Mouse (Mus musculus): ENCODE measurements around the gene Ubqln4. TPM values are rescaled to one million over a fixed set of nuclear protein-coding genes. Genes with fewer than 3 reads are reported as not detected.

The Ubqln4 gene
- polyA plus RNA-seq, 1 experiment = 108 TPM

DNA sequence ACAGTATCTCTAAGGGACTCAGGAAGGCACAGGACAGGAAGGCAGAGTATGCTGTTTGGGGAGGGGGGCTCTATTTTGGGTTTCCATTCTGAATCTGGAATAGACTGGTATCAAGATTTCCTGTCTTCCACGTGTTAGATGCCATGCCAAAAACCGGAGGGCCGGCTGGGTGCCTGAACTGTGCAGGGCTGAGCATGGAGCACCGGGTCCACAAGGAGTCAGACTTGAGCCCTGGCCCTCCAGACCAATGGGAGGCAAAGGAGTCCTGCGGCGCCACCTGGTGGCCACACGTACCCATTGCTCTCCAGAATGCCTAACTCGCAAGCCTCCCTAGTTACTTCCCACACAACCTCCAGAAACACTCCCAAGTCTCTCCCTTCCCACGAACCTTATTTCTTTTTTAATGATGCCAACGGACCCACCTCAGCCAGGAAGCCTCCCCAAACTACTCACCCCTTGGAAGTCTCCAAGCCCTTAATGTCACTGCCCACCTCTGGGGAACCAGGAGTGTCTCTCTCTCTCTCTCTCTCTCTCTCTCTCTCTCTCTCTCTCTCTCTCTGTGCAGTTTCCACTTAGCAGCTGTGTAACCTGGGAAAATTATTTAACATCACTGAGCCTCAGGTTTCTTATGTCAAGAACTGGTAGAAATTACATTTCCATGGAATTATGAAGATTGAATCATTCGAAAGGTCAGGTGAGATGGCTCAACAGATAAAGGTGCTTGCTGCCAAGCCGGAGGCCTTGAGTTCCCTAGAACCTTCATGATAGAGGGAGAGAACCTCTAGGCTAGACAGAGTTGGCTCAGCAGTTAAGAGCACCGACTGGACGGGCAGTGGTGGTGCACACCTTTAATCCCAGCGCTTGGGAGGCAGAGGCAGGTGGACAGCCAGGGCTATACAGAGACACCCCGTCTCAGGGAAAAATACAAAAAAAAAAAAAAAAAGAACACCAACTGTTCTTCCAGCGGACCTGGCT, 27.1 kb upstream of the Ubqln4 start:
- DNase-seq (ENCODE audit: low read depth) = peak; percentile 94
- no peak for TF ChIP-seq POLR2A (IDR thresholded peaks at IDR 0.05; ENCODE audit: borderline replicate concordance, extremely low read depth, insufficient read depth, insufficient read length, poor library complexity, severe bottlenecking)
- TF ChIP-seq CTCF (IDR thresholded peaks at IDR 0.05; ENCODE audit: borderline replicate concordance, extremely low read depth, insufficient read depth, insufficient read length) = peak; percentile 99

- no peak for TF ChIP-seq POLR2A (IDR thresholded peaks at IDR 0.05; ENCODE audit: borderline replicate concordance, extremely low read depth, insufficient read depth, insufficient read length, poor library complexity, severe bottlenecking)
- no peak for TF ChIP-seq CTCF (IDR thresholded peaks at IDR 0.05; ENCODE audit: borderline replicate concordance, extremely low read depth, insufficient read depth, insufficient read length)
- DNase-seq (ENCODE audit: low read depth) = peak; percentile 45
These were observed 26.0 kb upstream of the Ubqln4 start for GRCm38 (mm10) chr3:88527565-88527964.

- TF ChIP-seq POLR2A (IDR thresholded peaks at IDR 0.05; ENCODE audit: borderline replicate concordance, extremely low read depth, insufficient read depth, insufficient read length, poor library complexity, severe bottlenecking) (no peak), CTCF (IDR thresholded peaks at IDR 0.05; ENCODE audit: borderline replicate concordance, extremely low read depth, insufficient read depth, insufficient read length) (no peak)
- DNase-seq (ENCODE audit: low read depth) = no peak
These were observed 24.9 kb upstream of the Ubqln4 start for GRCm38 (mm10) chr3:88528646-88529045.

- TF ChIP-seq CTCF (IDR thresholded peaks at IDR 0.05; ENCODE audit: borderline replicate concordance, extremely low read depth, insufficient read depth, insufficient read length) (no peak), POLR2A (IDR thresholded peaks at IDR 0.05; ENCODE audit: borderline replicate concordance, extremely low read depth, insufficient read depth, insufficient read length, poor library complexity, severe bottlenecking) (no peak)
- DNase-seq (ENCODE audit: low read depth) = peak; percentile 52
These were observed 24.2 kb upstream of the Ubqln4 start for GRCm38 (mm10) chr3:88529204-88530000.

- no peak for TF ChIP-seq POLR2A (IDR thresholded peaks at IDR 0.05; ENCODE audit: borderline replicate concordance, extremely low read depth, insufficient read depth, insufficient read length, poor library complexity, severe bottlenecking)
- TF ChIP-seq CTCF (IDR thresholded peaks at IDR 0.05; ENCODE audit: borderline replicate concordance, extremely low read depth, insufficient read depth, insufficient read length) = no peak
- peak; percentile 43 for DNase-seq (ENCODE audit: low read depth)
These were observed 23.3 kb upstream of the Ubqln4 start for GRCm38 (mm10) chr3:88530082-88530864.

GRCm38 (mm10) chr3:88531348-88532298, 21.9 kb upstream of the Ubqln4 start:
- TF ChIP-seq POLR2A (IDR thresholded peaks at IDR 0.05; ENCODE audit: borderline replicate concordance, extremely low read depth, insufficient read depth, insufficient read length, poor library complexity, severe bottlenecking) (peak; percentile 49; the same call in 1 of the 2 replicates), CTCF (IDR thresholded peaks at IDR 0.05; ENCODE audit: borderline replicate concordance, extremely low read depth, insufficient read depth, insufficient read length) (no peak)
- DNase-seq (ENCODE audit: low read depth) = peak; percentile 97

DNA sequence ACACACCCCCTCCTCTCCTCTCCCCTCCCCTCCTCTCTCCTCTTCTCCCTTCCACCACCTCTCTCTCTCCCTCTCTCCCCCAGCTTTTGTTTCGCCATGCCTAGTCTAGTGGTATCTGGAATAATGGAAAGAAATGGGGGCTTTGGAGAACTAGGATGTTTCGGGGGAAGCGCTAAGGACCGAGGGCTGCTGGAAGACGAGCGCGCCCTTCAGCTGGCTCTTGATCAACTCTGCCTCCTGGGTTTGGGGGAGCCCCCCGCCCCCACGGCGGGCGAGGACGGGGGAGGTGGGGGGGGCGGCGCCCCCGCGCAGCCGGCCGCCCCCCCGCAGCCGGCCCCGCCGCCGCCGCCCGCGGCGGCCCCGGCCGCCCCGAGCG, 21.3 kb upstream of the Ubqln4 start, which contains the start of gene Mex3a:
Gene Mex3a (plus strand): TSS at position 97 of the 376 bp plus-strand sequence.
- no peak for DNase-seq (ENCODE audit: low read depth)
- TF ChIP-seq POLR2A (IDR thresholded peaks at IDR 0.05; ENCODE audit: borderline replicate concordance, extremely low read depth, insufficient read depth, insufficient read length, poor library complexity, severe bottlenecking) (no peak), CTCF (IDR thresholded peaks at IDR 0.05; ENCODE audit: borderline replicate concordance, extremely low read depth, insufficient read depth, insufficient read length) (no peak)

DNA sequence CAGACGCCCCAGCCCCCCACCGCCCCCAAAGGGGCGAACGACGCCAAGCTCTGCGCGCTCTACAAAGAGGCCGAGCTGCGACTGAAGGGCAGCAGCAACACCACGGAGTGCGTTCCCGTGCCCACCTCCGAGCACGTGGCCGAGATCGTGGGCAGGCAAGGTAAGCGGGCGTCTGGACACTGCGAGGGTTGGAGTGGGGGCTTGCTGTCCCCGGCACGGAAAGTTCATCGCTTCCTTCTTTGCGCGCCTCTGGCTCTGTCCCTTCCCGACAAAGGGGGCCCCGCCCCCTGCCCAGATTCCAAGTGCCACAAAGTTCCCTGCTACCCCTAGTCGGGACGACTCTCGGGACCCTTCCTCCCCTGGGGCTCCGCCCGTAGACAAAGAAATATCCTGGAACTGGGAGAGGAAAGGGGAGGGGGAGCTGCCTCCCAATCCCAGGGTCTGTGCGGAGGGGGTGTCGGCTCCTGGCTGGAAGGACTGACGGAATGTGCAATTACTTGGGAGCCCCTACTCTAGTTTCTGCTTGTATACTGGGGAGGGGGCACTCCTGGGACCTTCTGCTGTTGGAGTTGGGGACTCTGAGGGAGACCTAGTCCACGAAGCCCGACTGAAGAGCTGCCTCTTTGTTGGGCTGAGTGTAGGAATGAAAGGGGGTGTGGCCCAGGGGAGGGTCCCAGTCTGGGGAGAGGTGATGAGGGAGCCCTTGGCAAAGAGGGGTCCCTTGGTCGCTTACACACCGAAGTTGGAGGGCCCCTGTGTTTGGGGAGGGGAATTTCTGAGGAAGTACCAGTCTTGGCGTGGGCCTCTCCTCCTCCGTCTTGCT, 20.7 kb upstream of the Ubqln4 start:
- DNase-seq (ENCODE audit: low read depth) = peak; percentile 85
- TF ChIP-seq POLR2A (IDR thresholded peaks at IDR 0.05; ENCODE audit: borderline replicate concordance, extremely low read depth, insufficient read depth, insufficient read length, poor library complexity, severe bottlenecking) = no peak
- TF ChIP-seq CTCF (IDR thresholded peaks at IDR 0.05; ENCODE audit: borderline replicate concordance, extremely low read depth, insufficient read depth, insufficient read length) = no peak

- peak; percentile 66 for DNase-seq (ENCODE audit: low read depth)
- no peak for TF ChIP-seq CTCF (IDR thresholded peaks at IDR 0.05; ENCODE audit: borderline replicate concordance, extremely low read depth, insufficient read depth, insufficient read length)
- no peak for TF ChIP-seq POLR2A (IDR thresholded peaks at IDR 0.05; ENCODE audit: borderline replicate concordance, extremely low read depth, insufficient read depth, insufficient read length, poor library complexity, severe bottlenecking)
These were observed 19.9 kb upstream of the Ubqln4 start for GRCm38 (mm10) chr3:88533706-88534105.

Measured in brain, embryonic 14.5 days (tissue).